Mouse (Mus musculus): ENCODE measurements at regions not wholly inside any gene's neighbourhood (a gene's known extent, or its start where the extent isn't known, plus 50 kb on each side); places are given as distances from the start of the nearest gene placed in this dataset.

GRCm38 (mm10) chr1:80969927-80970326 is 106.8 kb upstream of the Nyap2 start:
- TF ChIP-seq CTCF (IDR thresholded peaks at IDR 0.05; ENCODE audit: low read depth) (no peak), EP300 (IDR thresholded peaks at IDR 0.05; ENCODE audit: low read depth) (no peak)
